Mouse (Mus musculus): ENCODE data around the gene Fam169a. TPM values are rescaled to one million over a fixed set of nuclear protein-coding genes. Genes with fewer than 3 reads are reported as not detected.
A peak's percentile ranks its signal among the peaks of the same experiment; 100 is the strongest.

Fam169a gene
- polyA plus RNA-seq, 1 experiment from 2014 or later, result 10.9 TPM

GRCm38 (mm10) chr13:97070931-97071625, 4.0 kb downstream of the Fam169a start:
- under 1% methylated on average over 57 of the region's 85 CpGs for WGBS
- Histone ChIP-seq H3K9ac (ENCODE audit: low read depth, low read length) (peak overlapping the region; percentile 81), H3K4me2 (replicated peaks; ENCODE audit: low read depth, low read length) (peak overlapping the region; percentile 88), H3K36me3 (ENCODE audit: control insufficient read depth, insufficient read depth, low read length) (no peaks in the 10 kb centered on the region), H3K27ac (ENCODE audit: low read depth, low read length) (peak overlapping the region; percentile 80), H3K9me3 (ENCODE audit: control insufficient read depth, low read length) (no peaks in the 10 kb centered on the region), H3K27me3 (ENCODE audit: control insufficient read depth, insufficient read depth, low read length) (peaks cover 2% of the 10 kb centered on the region; the same call in 1 of the 2 replicates), H3K4me1 (replicated peaks; ENCODE audit: control insufficient read depth, insufficient read depth, low read length) (no peaks in the 10 kb centered on the region; the same call in 1 of the 2 replicates), H3K4me3 (ENCODE audit: low read depth, low read length) (peak overlapping the region; percentile 79)
- DNase-seq (ENCODE audit: low spot score) (peak; percentile 66), ATAC-seq (ENCODE audit: low FRiP score) (peak; percentile 78)

DNA sequence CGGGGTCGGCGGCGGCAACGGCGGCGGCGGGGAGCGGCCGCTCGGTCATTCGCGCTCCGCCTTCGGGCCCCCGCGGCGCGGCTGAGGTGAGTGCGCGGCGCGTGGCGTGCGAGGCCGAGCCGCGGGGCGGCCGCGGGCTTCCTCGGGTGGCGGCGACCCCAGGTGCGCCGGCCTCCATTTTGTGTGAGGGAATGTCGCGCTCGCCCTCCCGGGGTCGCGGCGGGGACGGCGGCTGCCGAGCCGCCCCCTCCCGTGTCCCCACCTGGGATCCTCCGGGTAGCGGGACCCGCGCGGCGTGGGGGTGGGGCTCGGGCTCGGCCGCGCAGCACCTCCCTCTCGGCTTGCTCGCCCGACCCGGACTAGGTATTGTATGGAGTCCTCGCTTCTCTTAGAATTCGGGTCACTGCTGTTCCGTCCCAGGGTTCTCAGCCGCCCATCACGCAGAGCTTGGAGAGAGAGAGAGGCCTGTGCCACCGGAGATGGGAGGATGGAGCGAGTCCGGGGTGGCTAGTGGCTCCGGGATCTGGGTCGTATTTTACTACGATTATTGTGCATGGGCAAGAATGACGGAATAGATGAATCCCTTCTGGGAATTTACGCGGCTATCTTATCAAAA, 4.6 kb downstream of the Fam169a start:
- H3K27me3 ChIP-seq (ENCODE audit: control insufficient read depth, insufficient read depth, low read length), result peaks cover 2% of the 10 kb centered on the region; the same call in 1 of the 2 replicates
- H3K4me3 ChIP-seq (ENCODE audit: low read depth, low read length), result peak overlapping the region; percentile 79
- no peaks in the 10 kb centered on the region for H3K36me3 ChIP-seq (ENCODE audit: control insufficient read depth, insufficient read depth, low read length)
- peak overlapping the region; percentile 81 for H3K9ac ChIP-seq (ENCODE audit: low read depth, low read length)
- WGBS, result under 1% methylated on average over 43 of the region's 76 CpGs
- H3K4me1 ChIP-seq (replicated peaks; ENCODE audit: control insufficient read depth, insufficient read depth, low read length), result no peaks in the 10 kb centered on the region; the same call in 1 of the 2 replicates
- DNase-seq (ENCODE audit: low spot score) (peak; percentile 72), ATAC-seq (ENCODE audit: low FRiP score) (peak; percentile 85)
- H3K9me3 ChIP-seq (ENCODE audit: control insufficient read depth, low read length), result no peaks in the 10 kb centered on the region
- H3K4me2 ChIP-seq (replicated peaks; ENCODE audit: low read depth, low read length), result peak overlapping the region; percentile 88
- peak overlapping the region; percentile 80 for H3K27ac ChIP-seq (ENCODE audit: low read depth, low read length)

DNA sequence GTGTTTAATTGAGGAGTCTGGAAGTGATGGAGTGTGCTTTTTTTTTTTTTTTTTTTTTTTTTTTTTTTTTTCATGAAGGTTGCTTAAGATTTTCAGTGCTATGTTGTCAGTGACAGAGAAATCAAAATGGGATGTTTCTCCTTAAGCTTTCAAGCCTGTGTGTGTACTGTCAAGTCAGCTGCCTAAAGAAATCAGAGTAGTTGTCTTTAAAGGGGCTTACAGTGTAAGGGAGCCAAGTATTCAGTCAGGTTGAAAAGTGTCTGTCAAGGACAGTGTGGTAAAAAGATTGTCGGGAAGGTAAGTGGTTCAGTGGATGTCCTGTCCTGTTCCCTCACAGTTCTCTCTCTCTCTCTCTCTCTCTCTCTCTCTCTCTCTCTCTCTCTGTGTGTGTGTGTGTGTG, 6.4 kb downstream of the Fam169a start:
- H3K4me1 ChIP-seq (replicated peaks; ENCODE audit: control insufficient read depth, insufficient read depth, low read length), result no peaks in the 10 kb centered on the region
- no peak for DNase-seq (ENCODE audit: low spot score)

DNA sequence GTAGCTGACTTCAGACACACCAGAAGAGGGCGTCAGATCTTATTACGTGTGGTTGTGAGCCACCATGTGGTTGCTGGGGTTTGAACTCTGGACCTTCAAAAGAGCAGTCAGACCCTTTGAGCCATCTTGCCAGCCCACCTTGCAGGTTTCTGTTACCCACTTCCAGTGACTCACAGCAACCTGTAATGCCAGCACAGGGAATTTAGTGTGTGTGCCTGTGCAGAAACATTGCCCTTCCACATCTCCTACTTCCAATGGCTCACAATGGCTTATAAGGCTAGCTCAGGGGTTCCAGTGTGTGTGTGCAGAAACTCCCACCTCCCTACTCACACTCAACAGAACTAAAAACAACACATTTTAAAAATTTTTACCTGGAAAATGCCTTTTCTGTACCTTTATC, 10.5 kb downstream of the Fam169a start:
- Histone ChIP-seq H3K4me3 (ENCODE audit: low read depth, low read length) (no peak overlapping the region), H3K36me3 (ENCODE audit: control insufficient read depth, insufficient read depth, low read length) (no peaks in the 10 kb centered on the region), H3K9me3 (ENCODE audit: control insufficient read depth, low read length) (no peaks in the 10 kb centered on the region), H3K4me2 (replicated peaks; ENCODE audit: low read depth, low read length) (no peak overlapping the region), H3K27ac (ENCODE audit: low read depth, low read length) (no peak overlapping the region), H3K4me1 (replicated peaks; ENCODE audit: control insufficient read depth, insufficient read depth, low read length) (no peaks in the 10 kb centered on the region), H3K27me3 (ENCODE audit: control insufficient read depth, insufficient read depth, low read length) (no peaks in the 10 kb centered on the region), H3K9ac (ENCODE audit: low read depth, low read length) (no peak overlapping the region)
- WGBS, result 91% methylated on average over 2 of the region's 2 CpGs
- ATAC-seq (ENCODE audit: low FRiP score) (no peak), DNase-seq (ENCODE audit: low spot score) (no peak)

More for the DNA sequence above, 6.4 kb downstream of the Fam169a start:
- 65% methylated on average over 1 of the region's 1 CpGs for WGBS
- no peaks in the 10 kb centered on the region for H3K9me3 ChIP-seq (ENCODE audit: control insufficient read depth, low read length)
- no peak overlapping the region for H3K4me2 ChIP-seq (replicated peaks; ENCODE audit: low read depth, low read length)
- H3K9ac ChIP-seq (ENCODE audit: low read depth, low read length), result no peak overlapping the region
- no peaks in the 10 kb centered on the region for H3K36me3 ChIP-seq (ENCODE audit: control insufficient read depth, insufficient read depth, low read length)
- H3K27ac ChIP-seq (ENCODE audit: low read depth, low read length), result no peak overlapping the region
- ATAC-seq (ENCODE audit: low FRiP score), result no peak
- no peak overlapping the region for H3K4me3 ChIP-seq (ENCODE audit: low read depth, low read length)
- no peaks in the 10 kb centered on the region for H3K27me3 ChIP-seq (ENCODE audit: control insufficient read depth, insufficient read depth, low read length)

- no peak for ATAC-seq (ENCODE audit: low FRiP score)
- 82% methylated on average over 2 of the region's 2 CpGs for WGBS
- no peak overlapping the region for H3K27ac ChIP-seq (ENCODE audit: low read depth, low read length)
- H3K4me3 ChIP-seq (ENCODE audit: low read depth, low read length), result no peak overlapping the region
- no peaks in the 10 kb centered on the region for H3K27me3 ChIP-seq (ENCODE audit: control insufficient read depth, insufficient read depth, low read length)
- H3K9me3 ChIP-seq (ENCODE audit: control insufficient read depth, low read length), result no peaks in the 10 kb centered on the region
- no peak overlapping the region for H3K9ac ChIP-seq (ENCODE audit: low read depth, low read length)
- H3K4me1 ChIP-seq (replicated peaks; ENCODE audit: control insufficient read depth, insufficient read depth, low read length), result no peaks in the 10 kb centered on the region
- H3K36me3 ChIP-seq (ENCODE audit: control insufficient read depth, insufficient read depth, low read length), result no peaks in the 10 kb centered on the region
- H3K4me2 ChIP-seq (replicated peaks; ENCODE audit: low read depth, low read length), result no peak overlapping the region
- no peak for DNase-seq (ENCODE audit: low spot score)
These were observed 13.1 kb downstream of the Fam169a start for GRCm38 (mm10) chr13:97080201-97080600.

- ATAC-seq (ENCODE audit: low FRiP score) (no peak), DNase-seq (ENCODE audit: low spot score) (no peak)
- Histone ChIP-seq H3K9me3 (ENCODE audit: control insufficient read depth, low read length) (no peaks in the 10 kb centered on the region), H3K4me1 (replicated peaks; ENCODE audit: control insufficient read depth, insufficient read depth, low read length) (no peaks in the 10 kb centered on the region), H3K27me3 (ENCODE audit: control insufficient read depth, insufficient read depth, low read length) (no peaks in the 10 kb centered on the region), H3K4me3 (ENCODE audit: low read depth, low read length) (no peak overlapping the region), H3K9ac (ENCODE audit: low read depth, low read length) (no peak overlapping the region), H3K4me2 (replicated peaks; ENCODE audit: low read depth, low read length) (no peak overlapping the region), H3K36me3 (ENCODE audit: control insufficient read depth, insufficient read depth, low read length) (no peaks in the 10 kb centered on the region), H3K27ac (ENCODE audit: low read depth, low read length) (no peak overlapping the region)
- WGBS, result 97% methylated on average over 3 of the region's 3 CpGs
These were observed 13.5 kb downstream of the Fam169a start for GRCm38 (mm10) chr13:97080615-97081014.

DNA sequence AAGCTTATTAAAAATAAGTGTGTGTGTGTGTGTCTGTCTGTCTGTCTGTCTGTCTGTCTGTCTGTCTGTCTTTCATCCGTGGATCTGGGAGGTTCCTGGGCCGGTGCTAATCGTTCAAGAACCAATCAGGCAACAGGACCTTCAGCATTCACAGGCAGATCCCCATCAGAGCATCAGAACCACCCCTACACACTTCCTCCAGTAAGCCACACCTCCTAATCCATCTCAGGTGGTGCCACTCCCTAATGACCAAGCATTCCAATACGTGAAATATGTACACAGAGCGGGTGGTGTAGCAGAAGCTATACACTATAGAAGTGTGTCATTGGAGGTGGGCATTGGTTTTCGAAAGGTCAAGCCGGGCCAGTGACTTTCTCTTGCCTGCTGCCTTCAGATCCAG, 15.3 kb downstream of the Fam169a start:
- Histone ChIP-seq H3K4me1 (replicated peaks; ENCODE audit: control insufficient read depth, insufficient read depth, low read length) (no peaks in the 10 kb centered on the region), H3K27ac (ENCODE audit: low read depth, low read length) (no peak overlapping the region), H3K4me3 (ENCODE audit: low read depth, low read length) (no peak overlapping the region), H3K36me3 (ENCODE audit: control insufficient read depth, insufficient read depth, low read length) (no peaks in the 10 kb centered on the region), H3K9ac (ENCODE audit: low read depth, low read length) (no peak overlapping the region), H3K9me3 (ENCODE audit: control insufficient read depth, low read length) (no peaks in the 10 kb centered on the region), H3K27me3 (ENCODE audit: control insufficient read depth, insufficient read depth, low read length) (no peaks in the 10 kb centered on the region), H3K4me2 (replicated peaks; ENCODE audit: low read depth, low read length) (no peak overlapping the region)
- DNase-seq (ENCODE audit: low spot score) (no peak), ATAC-seq (ENCODE audit: low FRiP score) (no peak)
- 94% methylated on average over 7 of the region's 7 CpGs for WGBS

DNA sequence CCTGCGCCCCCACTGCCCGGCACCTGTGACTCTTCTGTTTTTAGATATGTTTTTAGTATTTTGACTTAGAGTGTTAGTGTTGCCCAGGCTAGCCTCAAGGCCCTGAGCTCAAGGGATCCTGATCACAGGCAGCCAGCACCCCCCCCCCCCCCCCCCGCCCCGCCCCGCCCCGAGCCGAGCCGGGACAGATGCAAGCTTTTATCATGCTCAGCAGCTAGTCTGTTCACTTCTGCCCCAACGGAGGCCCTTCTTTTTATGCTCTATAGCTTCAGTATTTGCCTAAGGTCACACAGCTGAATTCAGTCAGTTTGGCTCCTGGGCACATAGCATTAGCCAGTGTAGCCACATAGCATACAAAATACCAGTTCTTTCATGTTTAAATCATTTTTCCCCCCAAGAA, 19.2 kb downstream of the Fam169a start:
- ATAC-seq (ENCODE audit: low FRiP score) (peak; percentile 43; the same call in 1 of the 2 replicates), DNase-seq (ENCODE audit: low spot score) (no peak)
- Histone ChIP-seq H3K4me1 (replicated peaks; ENCODE audit: control insufficient read depth, insufficient read depth, low read length) (no peaks in the 10 kb centered on the region), H3K27me3 (ENCODE audit: control insufficient read depth, insufficient read depth, low read length) (no peaks in the 10 kb centered on the region), H3K36me3 (ENCODE audit: control insufficient read depth, insufficient read depth, low read length) (no peaks in the 10 kb centered on the region), H3K27ac (ENCODE audit: low read depth, low read length) (no peak overlapping the region), H3K4me2 (replicated peaks; ENCODE audit: low read depth, low read length) (no peak overlapping the region), H3K4me3 (ENCODE audit: low read depth, low read length) (no peak overlapping the region), H3K9me3 (ENCODE audit: control insufficient read depth, low read length) (no peaks in the 10 kb centered on the region), H3K9ac (ENCODE audit: low read depth, low read length) (no peak overlapping the region)
- 47% methylated on average over 6 of the region's 9 CpGs for WGBS

DNA sequence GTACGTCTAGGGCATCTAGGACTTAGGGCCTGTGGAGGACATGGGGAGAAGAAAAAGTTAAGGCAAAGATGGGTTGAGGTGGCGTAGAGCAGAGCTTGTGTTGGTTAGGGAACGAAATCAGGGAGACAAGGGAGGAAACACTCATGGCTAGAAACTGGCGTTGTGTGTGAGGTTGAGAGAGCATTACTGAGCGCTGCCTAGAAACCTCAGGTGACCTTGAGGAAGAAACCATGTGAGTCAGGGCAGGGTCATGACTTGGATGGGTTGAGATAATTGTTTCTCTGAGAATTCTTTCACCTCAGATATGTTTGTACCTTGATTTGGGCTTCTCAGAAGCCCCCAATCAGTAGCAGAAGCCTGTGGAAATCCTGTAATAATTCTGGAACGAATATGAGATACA, 20.3 kb downstream of the Fam169a start:
- Histone ChIP-seq H3K27ac (ENCODE audit: low read depth, low read length) (no peak overlapping the region), H3K9ac (ENCODE audit: low read depth, low read length) (no peak overlapping the region), H3K27me3 (ENCODE audit: control insufficient read depth, insufficient read depth, low read length) (no peaks in the 10 kb centered on the region), H3K4me3 (ENCODE audit: low read depth, low read length) (no peak overlapping the region), H3K4me2 (replicated peaks; ENCODE audit: low read depth, low read length) (no peak overlapping the region), H3K36me3 (ENCODE audit: control insufficient read depth, insufficient read depth, low read length) (no peaks in the 10 kb centered on the region), H3K4me1 (replicated peaks; ENCODE audit: control insufficient read depth, insufficient read depth, low read length) (no peaks in the 10 kb centered on the region), H3K9me3 (ENCODE audit: control insufficient read depth, low read length) (no peaks in the 10 kb centered on the region)
- 97% methylated on average over 6 of the region's 6 CpGs for WGBS
- no peak for ATAC-seq (ENCODE audit: low FRiP score)
- no peak for DNase-seq (ENCODE audit: low spot score)
